Mouse (Mus musculus) bone marrow, adult 2 months (tissue): ENCODE measurements around the gene Sox5.

Experiments
- CTCF ChIP-seq: fragments of 200-500 bp; IDR thresholded peaks from 2 replicates; pipeline ENCODE4 v1.5.1; 2011; ENCODE audit warnings: low read length, control low read depth; ENCODE audit not compliant: control insufficient read depth, insufficient read depth
- POLR2A ChIP-seq: fragments of 200-500 bp; IDR thresholded peaks from 2 replicates; pipeline ENCODE4 v1.6.1; 2011; ENCODE audit warnings: low read depth, mild to moderate bottlenecking, control low read depth, low read length, borderline replicate concordance; ENCODE audit not compliant: control insufficient read depth

- TF ChIP-seq CTCF (no peak), POLR2A (no peak)
Measured at GRCm38 (mm10) chr6:144648124-144648591, 133.6 kb downstream of the Sox5 start.
